Mouse (Mus musculus) hindbrain, embryonic 11.5 days (tissue): ENCODE measurements around the gene Prr9. TPM values are rescaled to one million over a fixed set of nuclear protein-coding genes. Genes with fewer than 3 reads are reported as not detected.

Source experiments
- ATAC-seq: fragments of 200-750 bp; cut with Nextera tagmentation; 2 replicates; pipeline ENCODE4 v1.8.0; 2017; ENCODE audit warnings: mild to moderate bottlenecking, moderate TSS enrichment, moderate library complexity; ENCODE audit not compliant: low FRiP score
- DNase-seq: peaks from one replicate; pipeline ENCODE4 v3.0.0-alpha.2; 2015; ENCODE audit warnings: low spot score
- H3K27ac ChIP-seq: fragments of 300-500 bp; sonication (generic); 2 replicates; pipeline ENCODE4 v1.5.1; 2014; ENCODE audit warnings: mild to moderate bottlenecking, low read depth, low read length
- H3K27me3 ChIP-seq: fragments of 300-500 bp; sonication (generic); 2 replicates; pipeline ENCODE4 v1.6.1; 2014; ENCODE audit warnings: mild to moderate bottlenecking, low read length, moderate library complexity, mixed read lengths; ENCODE audit not compliant: control insufficient read depth, insufficient read depth
- H3K36me3 ChIP-seq: fragments of 300-500 bp; sonication (generic); 2 replicates; pipeline ENCODE4 v1.6.1; 2014; ENCODE audit warnings: mild to moderate bottlenecking, low read length, moderate library complexity, mixed read lengths; ENCODE audit not compliant: control insufficient read depth, insufficient read depth
- H3K4me1 ChIP-seq: fragments of 300-500 bp; sonication (generic); replicated peaks from 2 replicates; pipeline ENCODE4 v1.6.1; 2014; ENCODE audit warnings: low read length, mixed read lengths; ENCODE audit not compliant: control insufficient read depth, insufficient read depth
- H3K4me2 ChIP-seq: fragments of 300-500 bp; sonication (generic); replicated peaks from 2 replicates; pipeline ENCODE4 v1.6.1; 2014; ENCODE audit warnings: mild to moderate bottlenecking, low read depth, low read length
- H3K4me3 ChIP-seq: fragments of 300-500 bp; sonication (generic); 2 replicates; pipeline ENCODE4 v1.5.1; 2014; ENCODE audit warnings: low read depth, low read length
- H3K9ac ChIP-seq: fragments of 300-500 bp; sonication (generic); 2 replicates; pipeline ENCODE4 v1.6.1; 2014; ENCODE audit warnings: low read depth, low read length
- H3K9me3 ChIP-seq: fragments of 300-500 bp; sonication (generic); 2 replicates; pipeline ENCODE4 v1.6.1; 2016; ENCODE audit warnings: low read length; ENCODE audit not compliant: control insufficient read depth
- WGBS: fragments of 180-500 bp; shearing (Covaris S2); extraction: QIAGEN DNeasy Blood & Tissue Kit; methylation state at CpG from one replicate; pipeline ENCODE4 v1.1.7; 2014; 5-methylcytosine and 5-hydroxymethylcytosine counted together
- polyA plus RNA-seq: library from polyadenylated mRNA; unstranded; fragments of >200 nt; fragmentation: Nextera tagmentation; extraction: Ambion mirVana; gene quantifications from 2 replicates; pipeline ENCODE4 v1.2.1, GENCODE M21; 2014

Prr9 gene
- not detected in 2 replicates for polyA plus RNA-seq

GRCm38 (mm10) chr3:92123847-92124246, at the start of gene Prr9:
TSS of gene Prr9 (minus strand) at chr3:92123947.
- no peak within 1 kb of the TSS for H3K4me3 ChIP-seq
- no peak within 1 kb of the TSS for H3K4me2 ChIP-seq
- no peak for ATAC-seq
- H3K27ac ChIP-seq, result no peak within 1 kb of the TSS
- no peak within 1 kb of the TSS for H3K9ac ChIP-seq
- WGBS, result 89% methylated on average over 5 of the region's 5 CpGs
- H3K27me3 ChIP-seq, result no peaks in the 10 kb centered on the region
- DNase-seq, result no peak
- H3K9me3 ChIP-seq, result no peaks in the 10 kb centered on the region
- no peaks in the 10 kb centered on the region for H3K36me3 ChIP-seq
- H3K4me1 ChIP-seq, result no peaks in the 10 kb centered on the region

DNA sequence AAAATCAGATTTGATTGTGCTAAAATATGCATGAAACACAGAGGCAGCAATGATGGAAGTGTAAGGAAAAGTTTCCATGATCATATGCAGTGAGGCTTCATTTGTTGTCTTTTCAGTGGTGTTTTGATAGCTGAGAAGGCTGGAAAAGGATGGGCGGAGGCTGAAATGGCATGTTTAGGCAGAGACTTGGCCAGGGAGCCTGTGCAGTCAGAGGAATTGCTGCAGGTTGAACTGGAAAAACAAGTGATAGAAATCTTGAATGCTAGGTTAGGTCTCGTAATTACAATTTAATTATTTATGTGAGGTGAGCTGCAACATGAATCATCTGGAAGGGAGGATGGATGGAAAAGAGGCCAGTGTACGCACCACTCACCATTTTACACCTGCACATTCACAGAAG, 46.1 kb upstream of the Prr9 start:
- 86% methylated on average over 3 of the region's 3 CpGs for WGBS

GRCm38 (mm10) chr3:92153322-92153721, 29.6 kb upstream of the Prr9 start:
- no peaks in the 10 kb centered on the region for H3K36me3 ChIP-seq

More for the DNA sequence above, 46.1 kb upstream of the Prr9 start:
- no peak overlapping the region for H3K4me2 ChIP-seq
- H3K4me1 ChIP-seq, result no peaks in the 10 kb centered on the region
- no peak overlapping the region for H3K4me3 ChIP-seq
- DNase-seq (no peak), ATAC-seq (no peak)
- H3K9ac ChIP-seq, result no peak overlapping the region
- H3K36me3 ChIP-seq, result no peaks in the 10 kb centered on the region
- H3K27me3 ChIP-seq, result no peaks in the 10 kb centered on the region
- no peaks in the 10 kb centered on the region for H3K9me3 ChIP-seq
- no peak overlapping the region for H3K27ac ChIP-seq

DNA sequence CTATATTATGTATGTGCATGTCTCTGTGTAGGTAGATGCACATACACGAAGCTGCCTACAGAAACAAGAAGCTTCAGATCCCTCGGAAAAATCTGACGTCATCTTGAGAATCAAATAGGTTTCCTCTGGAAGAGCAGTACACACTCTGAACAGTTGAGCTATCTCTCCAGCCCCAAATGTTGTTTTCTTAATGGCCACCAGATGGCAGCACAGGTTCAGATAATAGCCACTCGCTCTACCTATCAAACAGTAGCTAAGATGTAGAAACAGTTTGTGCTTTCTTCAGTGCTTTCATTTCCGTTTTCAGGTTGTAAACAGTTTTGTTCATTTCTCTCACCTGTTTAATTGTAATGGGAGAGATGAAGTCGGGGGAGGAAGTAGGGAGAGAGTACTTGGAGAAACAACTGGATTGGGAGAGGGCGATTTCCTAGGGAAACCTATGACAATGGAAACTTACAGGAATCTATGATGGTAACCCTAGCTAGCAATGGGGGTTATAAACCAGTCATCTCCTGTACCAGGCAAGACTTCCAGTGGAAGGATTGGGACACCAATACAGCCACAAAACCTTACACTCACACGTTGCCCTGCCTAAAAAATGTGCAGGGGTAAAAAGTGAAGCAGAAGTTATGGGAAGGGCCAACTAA, 27.0 kb upstream of the Prr9 start:
- Histone ChIP-seq H3K36me3 (no peaks in the 10 kb centered on the region), H3K9me3 (no peaks in the 10 kb centered on the region), H3K4me1 (no peaks in the 10 kb centered on the region), H3K4me2 (no peak overlapping the region), H3K27me3 (no peaks in the 10 kb centered on the region), H3K27ac (no peak overlapping the region), H3K9ac (no peak overlapping the region), H3K4me3 (no peak overlapping the region)
- DNase-seq (peak; percentile 80), ATAC-seq (peak; percentile 93)
- 27% methylated on average over 8 of the region's 8 CpGs for WGBS

More at GRCm38 (mm10) chr3:92153322-92153721, 29.6 kb upstream of the Prr9 start:
- Histone ChIP-seq H3K27me3 (no peaks in the 10 kb centered on the region), H3K27ac (no peak overlapping the region), H3K4me2 (no peak overlapping the region), H3K4me3 (no peak overlapping the region), H3K9me3 (no peaks in the 10 kb centered on the region), H3K4me1 (no peaks in the 10 kb centered on the region), H3K9ac (no peak overlapping the region)
- peak; percentile 78 for DNase-seq
- no peak for ATAC-seq

DNA sequence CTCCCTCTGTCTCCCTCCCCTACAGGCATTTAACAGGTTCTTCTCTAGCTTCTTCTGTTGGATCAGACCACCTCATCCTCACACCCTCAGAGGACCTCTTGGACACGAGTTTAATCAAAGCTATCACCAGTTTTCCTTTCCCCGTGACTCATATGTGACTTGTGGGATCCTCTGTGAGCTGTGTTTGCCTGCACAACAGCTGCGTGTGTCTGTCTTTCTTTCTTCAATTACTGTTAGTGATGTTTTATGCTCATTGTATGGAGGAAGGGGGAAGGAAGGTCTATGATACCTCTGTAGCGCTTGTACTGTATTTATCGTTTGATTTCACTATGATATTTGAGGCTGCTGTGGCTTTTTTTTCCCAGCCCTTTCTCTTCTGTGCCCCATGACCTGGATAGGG, 24.2 kb upstream of the Prr9 start:
- no peak overlapping the region for H3K4me3 ChIP-seq
- 79% methylated on average over 5 of the region's 5 CpGs for WGBS
- DNase-seq (no peak), ATAC-seq (no peak)
- no peak overlapping the region for H3K27ac ChIP-seq
- no peaks in the 10 kb centered on the region for H3K27me3 ChIP-seq
- H3K4me1 ChIP-seq, result no peaks in the 10 kb centered on the region
- H3K4me2 ChIP-seq, result no peak overlapping the region
- no peaks in the 10 kb centered on the region for H3K9me3 ChIP-seq
- H3K9ac ChIP-seq, result no peak overlapping the region
- no peaks in the 10 kb centered on the region for H3K36me3 ChIP-seq

GRCm38 (mm10) chr3:92147420-92147819, 23.7 kb upstream of the Prr9 start:
- DNase-seq (no peak), ATAC-seq (no peak)
- Histone ChIP-seq H3K27ac (no peak overlapping the region), H3K9me3 (no peaks in the 10 kb centered on the region), H3K9ac (no peak overlapping the region), H3K4me2 (no peak overlapping the region), H3K36me3 (no peaks in the 10 kb centered on the region), H3K27me3 (no peaks in the 10 kb centered on the region), H3K4me3 (no peak overlapping the region), H3K4me1 (no peaks in the 10 kb centered on the region)
- 44% methylated on average over 2 of the region's 2 CpGs for WGBS

GRCm38 (mm10) chr3:92142644-92143043, 18.9 kb upstream of the Prr9 start, which contains the start of gene Lelp1:
TSS of gene Lelp1 (minus strand) at chr3:92142744.
- Histone ChIP-seq H3K4me1 (no peaks in the 10 kb centered on the region), H3K27me3 (no peaks in the 10 kb centered on the region), H3K9me3 (no peaks in the 10 kb centered on the region), H3K4me2 (no peak within 1 kb of the TSS), H3K9ac (no peak within 1 kb of the TSS), H3K4me3 (no peak within 1 kb of the TSS), H3K36me3 (no peaks in the 10 kb centered on the region), H3K27ac (no peak within 1 kb of the TSS)
- ATAC-seq (no peak), DNase-seq (no peak)
- 100% methylated on average over 1 of the region's 1 CpGs for WGBS

DNA sequence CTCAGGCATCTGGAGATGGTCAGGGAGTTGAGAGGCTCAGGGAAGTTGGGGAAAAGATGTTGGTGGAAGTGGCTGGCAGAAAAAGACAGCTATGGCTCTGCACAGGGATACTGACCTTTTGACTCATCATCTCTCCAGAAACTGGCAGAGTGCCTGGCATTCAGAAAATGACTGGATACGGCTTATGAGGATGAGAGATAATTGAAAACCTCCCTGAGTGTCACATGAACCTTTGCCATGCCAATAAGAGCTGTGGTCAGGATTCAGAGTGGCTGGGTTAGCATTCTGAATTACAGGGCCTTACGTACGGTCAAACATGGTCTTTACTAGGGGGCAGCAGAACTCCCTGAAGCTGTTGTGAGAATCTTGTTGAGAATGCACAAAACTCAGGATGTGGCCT, 2.8 kb downstream of the Prr9 start:
- H3K4me3 ChIP-seq, result no peak overlapping the region
- H3K27ac ChIP-seq, result no peak overlapping the region
- 88% methylated on average over 3 of the region's 3 CpGs for WGBS
- H3K9ac ChIP-seq, result no peak overlapping the region
- H3K27me3 ChIP-seq, result no peaks in the 10 kb centered on the region
- no peaks in the 10 kb centered on the region for H3K4me1 ChIP-seq
- ATAC-seq (no peak), DNase-seq (no peak)
- H3K36me3 ChIP-seq, result no peaks in the 10 kb centered on the region
- no peaks in the 10 kb centered on the region for H3K9me3 ChIP-seq
- H3K4me2 ChIP-seq, result no peak overlapping the region

DNA sequence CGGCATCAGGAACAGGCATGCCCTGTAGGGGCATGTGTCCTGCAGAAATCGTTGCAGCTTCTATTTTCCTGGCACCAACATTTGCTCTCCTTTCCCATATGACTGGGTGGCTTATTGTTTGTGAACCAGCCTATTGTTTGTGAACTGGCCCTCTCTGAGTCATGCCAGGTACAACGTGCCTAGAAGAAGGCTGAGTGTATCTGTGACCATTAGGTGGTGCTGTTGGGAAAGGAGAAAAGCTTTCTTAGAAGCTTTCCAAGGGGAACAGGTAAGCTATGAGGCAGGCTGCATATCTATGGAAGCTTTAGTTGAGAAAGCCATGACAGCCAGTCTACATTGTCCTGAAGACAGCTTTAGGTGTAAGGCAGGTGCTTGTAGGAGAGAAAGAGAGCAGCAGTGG, 5.8 kb downstream of the Prr9 start:
- H3K27ac ChIP-seq, result no peak overlapping the region
- 37% methylated on average over 3 of the region's 3 CpGs for WGBS
- no peak overlapping the region for H3K4me2 ChIP-seq
- DNase-seq (peak; percentile 36), ATAC-seq (0 out of 2 replicates have a peak, but pooled peaks have one; percentile 14)
- H3K4me1 ChIP-seq, result no peaks in the 10 kb centered on the region
- H3K9ac ChIP-seq, result no peak overlapping the region
- H3K27me3 ChIP-seq, result no peaks in the 10 kb centered on the region
- no peaks in the 10 kb centered on the region for H3K36me3 ChIP-seq
- no peaks in the 10 kb centered on the region for H3K9me3 ChIP-seq
- no peak overlapping the region for H3K4me3 ChIP-seq
